Mouse (Mus musculus): ENCODE results near the gene Kank4. TPM values are rescaled to one million over a fixed set of nuclear protein-coding genes. Genes with fewer than 3 reads are reported as not detected.
"Not testable (repeated sequence)": the region's sequence is repeated elsewhere in the genome, so short reads cannot be mapped to it uniquely, and the experiment has no call there.

Gene Kank4
- total RNA-seq, 2 experiments from 2014 or later, result 2.7 to 2.9 TPM

DNA sequence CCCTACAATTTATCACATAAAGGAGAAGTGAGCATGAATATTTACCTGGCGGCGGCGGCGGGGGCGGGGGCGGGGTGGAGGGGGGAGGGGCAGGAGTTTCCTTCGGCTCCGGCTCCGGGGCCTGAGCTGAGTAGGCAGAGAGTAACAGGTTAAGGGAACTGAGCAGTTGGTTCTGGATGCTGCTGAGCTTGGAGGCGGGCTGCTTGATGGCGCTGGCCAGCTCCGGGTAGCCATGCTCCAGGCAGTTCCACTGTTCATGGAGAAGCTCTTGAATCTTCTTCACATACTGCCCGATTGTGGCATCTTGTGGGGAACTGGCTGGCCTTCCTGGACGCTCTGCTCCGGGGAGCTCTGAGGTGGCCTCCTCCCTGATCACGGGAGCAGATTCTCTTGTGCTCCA, 39.1 kb downstream of the Kank4 start:
- no peak for DNase-seq (ENCODE audit: low spot score in 2 of 2)

DNA sequence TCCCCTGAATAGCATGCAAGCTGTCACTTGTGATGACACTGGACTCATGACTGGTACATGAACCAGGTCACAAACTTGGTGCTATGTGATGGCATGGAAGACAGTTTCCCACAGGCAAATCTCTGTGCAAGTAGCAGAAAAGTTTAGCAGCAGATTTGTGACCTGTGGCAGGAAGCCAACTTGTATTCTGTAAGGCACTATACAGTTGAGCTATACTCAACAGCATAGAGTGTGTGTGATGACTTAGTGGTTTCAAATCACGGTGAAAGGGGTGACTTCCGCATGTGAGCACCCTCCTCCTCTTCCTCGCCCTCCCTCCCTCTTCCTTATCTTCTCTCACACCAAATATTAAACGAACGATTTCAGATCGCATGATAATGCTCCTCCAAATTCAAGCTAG, 39.9 kb downstream of the Kank4 start:
- no peak for DNase-seq (ENCODE audit: low spot score in 2 of 2)

DNA sequence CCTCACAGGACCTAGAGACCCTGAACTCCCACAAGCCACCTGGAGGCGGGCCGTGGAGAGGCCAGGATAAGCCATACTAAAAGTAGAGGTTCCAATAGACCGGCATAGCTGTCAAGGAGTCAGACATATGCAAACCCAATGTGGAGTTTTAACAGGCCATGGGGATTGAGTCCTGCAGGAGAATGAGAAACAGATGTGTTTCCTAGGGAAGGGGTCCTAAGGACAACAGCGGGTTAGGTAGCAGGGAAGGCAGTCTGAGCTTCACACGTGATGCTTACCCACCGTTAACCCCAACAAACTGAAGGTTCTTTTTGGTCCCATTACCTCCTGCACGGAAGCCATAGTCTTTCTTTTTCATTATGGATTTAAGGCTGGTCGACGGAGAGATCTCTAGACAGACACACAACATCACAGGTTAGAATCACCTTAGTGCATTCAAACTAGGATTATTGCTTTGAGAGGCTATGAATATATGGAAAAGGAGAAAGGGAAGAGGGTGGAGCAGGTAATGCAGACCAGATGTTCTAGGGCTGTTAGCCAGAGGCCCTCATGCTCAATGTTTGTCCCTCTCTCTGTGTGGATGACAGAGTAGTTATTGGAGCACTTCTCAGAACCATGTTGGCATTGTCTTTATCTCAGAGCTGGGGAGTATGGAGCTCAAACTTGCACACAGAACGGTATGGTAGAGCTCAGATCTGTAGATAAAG, 40.5 kb downstream of the Kank4 start:
- DNase-seq (ENCODE audit: low spot score in 2 of 2), result no peak

DNA sequence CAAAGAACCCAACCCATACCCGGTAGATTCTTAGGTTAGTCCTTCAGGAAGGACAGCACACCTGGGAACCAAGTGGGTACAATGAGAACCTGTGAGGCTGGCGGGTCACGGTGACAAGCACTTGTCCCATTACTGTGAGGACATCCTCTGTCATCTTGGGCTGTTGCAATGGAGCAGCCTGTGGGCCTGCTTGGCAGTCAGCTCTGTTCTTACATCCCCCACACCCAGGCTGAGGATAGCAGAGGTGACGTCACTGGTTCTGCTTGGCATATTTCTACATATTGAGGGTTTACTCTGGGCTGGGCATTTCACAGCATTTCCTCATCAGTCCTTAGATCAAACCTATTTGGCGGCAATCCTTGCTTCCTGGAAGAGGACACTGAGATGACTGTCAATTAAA, 43.6 kb downstream of the Kank4 start:
- no peak for DNase-seq (ENCODE audit: low spot score in 2 of 2)

GRCm38 (mm10) chr4:98767134-98768133, 49.9 kb downstream of the Kank4 start:
- no peak for DNase-seq (ENCODE audit: low spot score in 2 of 2)

GRCm38 (mm10) chr4:98758872-98759518, 58.3 kb downstream of the Kank4 start:
- no peak for DNase-seq (ENCODE audit: low spot score in 2 of 2)

DNA sequence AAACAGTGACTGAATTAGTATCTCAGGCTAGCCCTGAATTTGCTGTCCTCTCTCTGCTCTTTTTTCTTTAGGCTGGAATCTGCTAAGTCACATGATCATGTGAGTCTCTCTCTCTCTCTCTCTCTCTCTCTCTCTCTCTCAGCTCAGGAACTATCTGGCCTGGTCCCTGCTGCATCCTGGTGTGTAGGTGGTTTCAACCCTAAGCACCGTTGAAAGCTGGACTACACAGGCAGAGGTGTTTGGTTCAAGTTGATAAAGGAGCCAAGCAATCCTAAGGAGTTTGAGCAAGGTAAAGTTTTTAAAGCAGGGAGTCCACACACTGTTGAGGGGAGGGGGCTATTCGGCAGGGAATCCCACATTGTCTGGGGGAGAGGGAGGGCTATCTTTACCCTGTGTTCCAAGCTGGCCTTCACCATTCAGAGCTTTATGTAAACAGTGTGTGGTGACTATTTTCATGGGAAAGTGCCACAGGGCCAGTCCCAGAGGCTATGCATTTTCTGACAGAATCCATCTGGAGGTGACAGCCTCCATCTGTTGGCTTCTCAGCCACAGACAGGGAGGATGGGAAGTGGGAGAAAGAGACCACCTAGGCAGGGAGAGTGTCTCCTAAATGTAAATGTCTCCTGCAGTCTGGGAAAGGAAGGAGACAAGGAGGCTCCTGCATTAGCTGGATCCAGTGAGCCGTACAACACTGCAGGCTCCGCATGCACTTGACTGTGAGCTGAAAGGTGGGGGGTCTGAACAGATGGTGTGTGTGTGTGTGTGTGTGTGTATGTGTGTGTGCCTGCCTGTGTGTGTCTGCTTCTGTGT, 59.1 kb downstream of the Kank4 start:
- peak in 1 of 2 experiments; percentile 34 for DNase-seq (ENCODE audit: low spot score in 2 of 2)

DNA sequence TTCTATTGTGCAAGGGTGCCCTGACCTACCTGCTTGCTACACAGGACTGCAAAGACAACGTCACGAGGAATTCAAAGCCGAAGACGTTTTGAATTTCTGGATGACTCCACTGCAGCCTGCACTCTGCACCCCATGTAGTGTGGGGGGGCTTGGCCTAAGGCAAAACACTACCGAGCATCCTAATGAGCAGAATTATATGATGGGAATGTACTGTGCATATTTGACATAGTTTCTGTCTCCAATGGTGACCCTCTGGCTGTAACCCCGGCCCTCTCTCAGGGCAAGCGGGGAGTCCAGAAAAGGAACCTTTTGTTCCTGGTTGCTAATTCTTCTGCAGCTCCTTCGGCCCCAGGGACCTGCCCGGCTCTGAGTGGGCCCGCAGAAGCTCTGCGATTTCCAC, 61.2 kb downstream of the Kank4 start:
- no peak for DNase-seq (ENCODE audit: low spot score in 2 of 2)

DNA sequence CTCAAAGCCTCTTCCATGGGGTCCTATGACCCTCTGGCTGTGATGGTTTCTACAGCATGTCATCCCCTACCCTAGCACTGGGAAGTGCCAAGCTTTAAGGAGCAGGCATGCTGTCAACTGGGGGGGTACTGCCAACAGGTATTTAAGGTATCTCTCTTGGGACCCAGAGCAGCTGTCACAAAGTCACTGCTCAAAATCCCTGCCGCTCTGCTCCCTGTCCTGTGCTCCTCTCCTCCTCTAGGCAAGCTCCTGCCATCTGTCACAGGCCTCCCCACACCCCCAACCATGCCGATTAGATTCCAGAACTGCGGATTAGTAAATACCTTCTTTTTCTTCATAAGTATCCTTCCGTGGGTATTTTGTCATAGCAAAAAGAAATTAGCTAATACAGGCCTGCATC, 62.9 kb downstream of the Kank4 start:
- DNase-seq (ENCODE audit: low spot score in 2 of 2), result no peak

- DNase-seq (ENCODE audit: low spot score in 2 of 2), result no peak
These were observed 73.5 kb downstream of the Kank4 start for GRCm38 (mm10) chr4:98743906-98744210.

DNA sequence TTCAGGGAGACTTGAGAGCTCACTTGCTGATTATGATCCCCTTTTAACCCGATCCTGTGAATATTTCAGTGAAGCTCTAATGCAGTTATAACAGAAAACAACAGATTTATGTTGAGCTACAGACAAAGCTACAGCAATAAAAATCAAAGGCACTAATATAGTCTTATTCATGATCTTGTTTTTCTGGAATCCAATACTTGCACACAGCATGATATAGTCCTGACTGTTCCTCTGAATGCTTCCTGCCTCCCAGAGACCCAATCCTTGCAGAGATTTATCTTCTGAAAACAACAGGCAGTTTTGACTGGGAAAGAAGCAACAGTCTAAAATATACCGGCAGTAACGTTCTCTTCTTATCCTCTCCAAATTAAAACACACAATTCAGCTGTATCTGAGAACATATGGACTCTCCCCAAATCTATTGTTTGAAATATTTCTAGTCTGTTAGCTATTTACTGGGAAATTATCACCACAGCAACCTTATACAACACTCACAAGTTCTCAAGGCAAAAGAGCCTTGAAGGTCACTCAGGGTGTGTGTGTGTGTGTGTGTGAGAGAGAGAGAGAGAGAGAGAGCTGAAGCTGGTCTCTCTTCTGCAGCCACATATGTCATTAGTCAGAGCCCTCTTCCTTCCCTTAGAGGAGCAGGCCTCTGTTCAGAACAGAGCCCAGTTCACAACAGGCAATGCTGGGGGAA, 74.0 kb downstream of the Kank4 start:
- DNase-seq (ENCODE audit: low spot score in 2 of 2), result no peak

GRCm38 (mm10) chr4:98739753-98740152, 77.6 kb downstream of the Kank4 start:
- DNase-seq (ENCODE audit: low spot score in 2 of 2), result peak in 1 of 2 experiments; percentile 37

- no peak for DNase-seq (ENCODE audit: low spot score in 2 of 2)
These were observed 83.7 kb downstream of the Kank4 start for GRCm38 (mm10) chr4:98733660-98734059.

- DNase-seq (ENCODE audit: low spot score in 2 of 2), result no peak
These were observed 88.6 kb downstream of the Kank4 start for GRCm38 (mm10) chr4:98728716-98729115.

DNA sequence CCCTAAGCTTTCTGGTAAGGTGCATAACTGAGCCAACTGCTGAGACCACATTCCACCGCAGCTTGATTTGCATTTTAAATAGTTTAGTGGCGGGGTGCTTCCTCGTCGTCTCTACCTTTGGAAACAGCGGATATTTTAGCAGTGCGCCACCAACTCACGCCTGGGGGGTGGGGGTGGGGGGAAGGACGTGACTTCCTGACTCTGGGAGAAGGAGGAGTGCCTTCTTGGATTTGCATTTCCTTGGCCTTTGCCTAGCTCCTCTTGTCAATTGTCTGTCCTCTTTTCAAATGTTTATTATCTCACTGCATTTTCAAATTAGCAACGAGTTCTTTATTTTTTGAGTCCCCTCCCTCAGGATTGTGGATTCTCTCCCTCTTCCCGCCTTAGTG, 89.4 kb downstream of the Kank4 start:
- DNase-seq (ENCODE audit: low spot score in 2 of 2), result no peak

DNA sequence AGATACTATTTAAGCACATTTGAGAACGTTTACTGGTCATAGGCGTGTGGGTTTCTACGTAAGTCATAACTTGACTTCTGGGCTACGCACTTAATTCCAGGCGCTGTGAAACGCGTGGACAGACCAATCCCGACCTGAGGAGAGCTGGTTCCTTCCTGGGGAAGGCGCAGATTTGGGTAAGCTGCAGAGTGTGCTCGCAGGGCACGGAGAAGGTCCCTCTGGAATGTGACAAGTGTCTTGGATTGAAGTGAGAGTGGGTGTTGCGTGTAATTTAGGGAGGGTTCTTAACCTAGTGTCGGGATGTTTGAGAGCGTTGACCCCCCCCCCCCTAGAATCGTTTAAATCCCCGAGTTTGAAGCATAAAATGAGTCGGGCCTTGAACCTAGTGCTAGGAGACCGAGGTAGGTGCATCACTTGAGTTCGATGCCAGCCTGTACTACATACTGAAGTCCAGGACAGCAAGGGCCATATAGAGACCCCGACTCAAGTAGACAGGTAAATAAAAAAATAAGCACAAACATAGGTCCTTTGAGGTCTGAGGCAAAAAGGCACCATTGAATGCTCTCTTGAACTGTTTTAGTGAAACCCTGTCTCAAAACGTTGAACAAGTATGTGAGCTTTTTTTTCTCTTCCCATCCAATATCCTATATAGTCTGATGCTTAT, 89.9 kb downstream of the Kank4 start:
- no peak for DNase-seq (ENCODE audit: low spot score in 2 of 2)

GRCm38 (mm10) chr4:98726590-98727237, 90.6 kb downstream of the Kank4 start, which contains the start of gene L1td1:
Gene L1td1 (plus strand): TSS chr4:98726734.
- no peak for DNase-seq (ENCODE audit: low spot score in 2 of 2)

- no peak for DNase-seq (ENCODE audit: low spot score in 2 of 2)
These were observed 91.9 kb downstream of the Kank4 start for GRCm38 (mm10) chr4:98725439-98725838.

DNA sequence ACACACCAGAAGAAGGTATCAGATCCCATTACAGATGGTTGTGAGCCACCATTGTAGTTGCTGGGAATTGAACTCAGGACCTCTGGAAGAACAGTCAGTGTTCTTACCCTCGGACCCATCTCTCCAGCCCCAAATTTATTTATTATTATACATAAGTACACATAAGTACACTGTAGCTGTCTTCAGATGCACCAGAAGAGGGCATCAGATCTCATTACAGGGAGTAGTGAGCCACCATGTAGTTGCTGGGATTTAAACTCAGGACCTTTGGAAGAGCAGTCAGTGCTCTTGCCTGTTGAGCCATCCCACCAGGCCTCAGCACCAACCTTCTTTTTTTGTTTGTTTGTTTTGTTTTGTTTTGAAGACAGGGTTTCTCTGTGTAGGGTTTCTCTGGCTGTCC, 92.7 kb downstream of the Kank4 start:
- DNase-seq (ENCODE audit: low spot score in 2 of 2), result not testable (repeated sequence)

Data from layer of hippocampus, postnatal 14 days (tissue).